In genomic region chr7:3799940-3800339, GRCm38 (mm10) we compare ENCODE assay signal across 24 mouse cellular contexts. TPM values are rescaled to one million over a fixed set of nuclear protein-coding genes. Genes with fewer than 3 reads are reported as not detected.
"Had no signal": no experiment of that assay in that cellular context is flagged by ENCODE, and none has a peak within 500 bp of the region (broad histone marks: within the 10 kb centered on the region; RNA-seq: fewer than 3 reads in every experiment).

No protein-coding gene starts in this region.

RNA-seq across cellular contexts. Expression of gene Gm15448, which starts 25.5 kb away (rescaled TPM):
- total RNA-seq: gastrocnemius, adult 2 months; heart, postnatal 4 days; layer of hippocampus, adult 2 months; layer of hippocampus, postnatal 10 days; layer of hippocampus, postnatal 25 days; left cerebral cortex, adult 2 months; left cerebral cortex, postnatal 14 days; left cerebral cortex, postnatal 36 days had no signal
- polyA plus RNA-seq: frontal cortex, adult 2 months; heart, embryonic 10.5 days; heart, embryonic 12.5 days; heart, embryonic 14.5 days; heart, embryonic 16.5 days; hindbrain, embryonic 10.5 days; hindbrain, embryonic 12.5 days; hindbrain, embryonic 14.5 days; inflammation-experienced regulatory T-cells, adult 6 months; intestine, embryonic 15.5 days; intestine, postnatal 0 days; kidney, embryonic 14.5 days; limb, embryonic 10.5 days; limb, embryonic 12.5 days; limb, embryonic 14.5 days had no signal

RNA-seq across cellular contexts. Expression of gene Pira2, which starts 44.9 kb away (rescaled TPM):
- total RNA-seq: gastrocnemius, adult 2 months; layer of hippocampus, adult 2 months; layer of hippocampus, postnatal 25 days; left cerebral cortex, adult 2 months; left cerebral cortex, postnatal 14 days; left cerebral cortex, postnatal 36 days had no signal
- polyA plus RNA-seq: frontal cortex, adult 2 months; heart, embryonic 10.5 days; heart, embryonic 12.5 days; hindbrain, embryonic 10.5 days; hindbrain, embryonic 12.5 days; hindbrain, embryonic 14.5 days; hindbrain, embryonic 16.5 days; limb, embryonic 10.5 days; limb, embryonic 12.5 days had no signal
